In the genomic region with DNA sequence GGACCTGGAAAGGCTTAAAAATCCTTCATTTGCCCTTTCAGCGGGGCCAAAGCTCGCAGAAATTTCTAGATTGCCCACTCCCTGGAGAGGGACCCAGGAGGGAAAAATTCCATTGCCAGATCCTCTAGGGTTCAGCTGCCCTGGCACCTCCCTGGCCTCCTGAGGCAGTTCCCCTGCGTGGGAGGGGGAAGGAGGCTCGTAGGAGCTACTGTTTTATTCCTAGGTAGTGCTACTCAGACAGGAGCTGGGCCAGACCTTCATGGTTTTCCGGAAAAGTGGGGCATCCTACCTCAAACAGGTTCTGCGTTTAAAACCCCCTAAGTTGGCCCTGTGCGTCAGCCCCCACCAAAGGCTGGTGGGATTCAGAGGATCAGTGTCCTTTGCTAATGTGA, we compare ENCODE assay signal across 8 mouse cellular contexts. TPM values are rescaled to one million over a fixed set of nuclear protein-coding genes. Genes with fewer than 3 reads are reported as not detected.
A peak's percentile ranks its signal among the peaks of the same experiment; 100 is the strongest.
DNase-seq lines count a peak whose midpoint lies in the region; ATAC-seq and TF ChIP-seq lines count a peak whose summit lies in the region.

No protein-coding gene starts in this region.

- ATAC-seq in heart, embryonic 11.5 days (replicated peaks; ENCODE audit: insufficient number of reproducible peaks, low FRiP score, low TSS enrichment), result no peak
- no peak for ATAC-seq in embryonic facial prominence, embryonic 12.5 days (ENCODE audit: insufficient number of reproducible peaks, insufficient read depth, low FRiP score, low TSS enrichment)
- ATAC-seq in limb, embryonic 14.5 days (ENCODE audit: low FRiP score, low read depth), result no peak

- H3K4me3 ChIP-seq in heart, embryonic 11.5 days (ENCODE audit: low read depth, low read length), result peak overlapping the region; percentile 44
- H3K4me3 ChIP-seq in ES-E14 (ENCODE audit: insufficient read depth in 1 of 2, low read depth in 1 of 2, low read length in 2 of 2, poor library complexity in 1 of 2, severe bottlenecking in 1 of 2), result peak overlapping the region; percentile 72 to 74
- peak overlapping the region; percentile 39 for H3K4me3 ChIP-seq in embryonic facial prominence, embryonic 12.5 days
- H3K4me3 ChIP-seq in limb, embryonic 14.5 days (replicated peaks; ENCODE audit: low read length), result peak overlapping the region; percentile 40

- H3K9ac ChIP-seq in heart, embryonic 11.5 days (ENCODE audit: low read depth, low read length), result no peak overlapping the region; the same call in 1 of the 2 replicates
- peak overlapping the region; percentile 23; the same call in 1 of the 2 replicates for H3K9ac ChIP-seq in ES-E14 (ENCODE audit: insufficient read depth, low read depth, low read length, poor library complexity, severe bottlenecking)
- no peak overlapping the region for H3K9ac ChIP-seq in embryonic facial prominence, embryonic 12.5 days
- H3K9ac ChIP-seq in limb, embryonic 14.5 days (ENCODE audit: low read depth, low read length, severe bottlenecking), result 0 out of 2 replicates have a peak overlapping the region, but pooled peaks have one; percentile 41

- in situ Hi-C loops in ES-E14 (cut with MboI; ENCODE audit: low sequenced_read_pairs in 2 of 2, unreplicated experiment in 2 of 2), result no loop called here

- peaks cover 93% of the 10 kb centered on the region for H3K27me3 ChIP-seq in heart, embryonic 11.5 days (ENCODE audit: control insufficient read depth, insufficient read depth, low read length)
- peaks cover 96% of the 10 kb centered on the region for H3K27me3 ChIP-seq in embryonic facial prominence, embryonic 12.5 days
- peaks cover 70% of the 10 kb centered on the region for H3K27me3 ChIP-seq in limb, embryonic 14.5 days (ENCODE audit: control insufficient read depth, insufficient read depth, low read length)

- no peak overlapping the region for H3K27ac ChIP-seq in heart, embryonic 11.5 days (ENCODE audit: low read depth, low read length)
- no peak overlapping the region for H3K27ac ChIP-seq in ES-E14 (ENCODE audit: insufficient read depth, low read depth, low read length, poor library complexity, severe bottlenecking)
- H3K27ac ChIP-seq in embryonic facial prominence, embryonic 12.5 days, result no peak overlapping the region
- no peak overlapping the region for H3K27ac ChIP-seq in limb, embryonic 14.5 days (replicated peaks; ENCODE audit: low read depth, low read length)

- TF ChIP-seq POLR2A in limb, embryonic 14.5 days (IDR thresholded peaks at IDR 0.05; ENCODE audit: borderline replicate concordance, extremely low read depth, insufficient read depth, insufficient read length), result no peak

- peaks cover 7% of the 10 kb centered on the region for H3K4me1 ChIP-seq in heart, embryonic 11.5 days (ENCODE audit: control insufficient read depth, insufficient read depth, low read length)
- peaks cover 0 to 2% of the 10 kb centered on the region in 2 experiments; a peak in 1 of 4 replicates for H3K4me1 ChIP-seq in ES-E14 (ENCODE audit: control insufficient read depth in 2 of 2, insufficient read depth in 2 of 2, low read length in 2 of 2, poor library complexity in 1 of 2)
- H3K4me1 ChIP-seq in embryonic facial prominence, embryonic 12.5 days, result peaks cover 7% of the 10 kb centered on the region
- H3K4me1 ChIP-seq in limb, embryonic 14.5 days (ENCODE audit: control insufficient read depth, insufficient read depth, low read length), result peaks cover 3% of the 10 kb centered on the region; the same call in 1 of the 2 replicates

- intact Hi-C loops in heart, postnatal 36 days (cut with DNase I), result no loop called here

- H3K4me2 ChIP-seq in heart, embryonic 11.5 days, result peak overlapping the region; percentile 69
- peak overlapping the region; percentile 81 for H3K4me2 ChIP-seq in embryonic facial prominence, embryonic 12.5 days (replicated peaks)
- peak overlapping the region; percentile 67 for H3K4me2 ChIP-seq in limb, embryonic 14.5 days (replicated peaks; ENCODE audit: low read depth, low read length, severe bottlenecking)

- H3K36me3 ChIP-seq in heart, embryonic 11.5 days (ENCODE audit: control insufficient read depth, insufficient read depth, low read length), result no peaks in the 10 kb centered on the region
- H3K36me3 ChIP-seq in ES-E14 (ENCODE audit: control insufficient read depth, insufficient read depth, low read length, poor library complexity, severe bottlenecking), result no peaks in the 10 kb centered on the region
- H3K36me3 ChIP-seq in embryonic facial prominence, embryonic 12.5 days, result no peaks in the 10 kb centered on the region
- H3K36me3 ChIP-seq in limb, embryonic 14.5 days (ENCODE audit: control insufficient read depth, insufficient read depth, low read length), result no peaks in the 10 kb centered on the region

- WGBS in heart, embryonic 11.5 days (ENCODE audit: insufficient replicate concordance), result 2% methylated on average over 7 of the region's 7 CpGs
- under 1% methylated on average over 7 of the region's 7 CpGs for WGBS in embryonic facial prominence, embryonic 12.5 days
- WGBS in limb, embryonic 14.5 days, result 2% methylated on average over 7 of the region's 7 CpGs

- H3K9me3 ChIP-seq in heart, embryonic 11.5 days (replicated peaks; ENCODE audit: control insufficient read depth, low read length), result no peaks in the 10 kb centered on the region; the same call in 1 of the 2 replicates
- no peaks in the 10 kb centered on the region for H3K9me3 ChIP-seq in ES-E14 (ENCODE audit: control insufficient read depth, insufficient read depth, low read depth, low read length)
- no peaks in the 10 kb centered on the region; the same call in 1 of the 2 replicates for H3K9me3 ChIP-seq in embryonic facial prominence, embryonic 12.5 days
- H3K9me3 ChIP-seq in limb, embryonic 14.5 days (ENCODE audit: control insufficient read depth, low read length), result no peaks in the 10 kb centered on the region

- DNase-seq in heart, postnatal 36 days, result no peak
- no peak for DNase-seq in ES-E14 (ENCODE audit: low read depth, low spot score)
- DNase-seq in limb, embryonic 14.5 days (ENCODE audit: low spot score), result no peak
- DNase-seq in thymus, postnatal 0 days (ENCODE audit: low spot score), result no peak
- no peak for DNase-seq in natural killer cell, adult 2 months (ENCODE audit: low spot score in 2 of 2)
- DNase-seq in thymus, adult 18-20 months, result no peak

TF ChIP-seq in ES-E14, 5 proteins besides CTCF, POLR2A, EP300 and RAD21:
- TF ChIP-seq HCFC1 (IDR thresholded peaks at IDR 0.05; ENCODE audit: borderline replicate concordance, insufficient read depth, low read length) (no peak), ZC3H11A (IDR thresholded peaks at IDR 0.05; ENCODE audit: borderline replicate concordance, low read depth, low read length) (no peak), ZNF384 (IDR thresholded peaks at IDR 0.05; ENCODE audit: low read depth, low read length) (no peak)

RNA-seq across cellular contexts. Expression of gene Ppp2r2c, which starts 0.9 kb away (rescaled TPM):
- polyA plus RNA-seq in heart, embryonic 11.5 days (2014; fragmentation: Nextera tagmentation; extraction: Ambion mirVana), result 0.19 and 0.72 TPM in 2 replicates
- under 1 TPM; 0.08 to 0.28 TPM for total RNA-seq in heart, postnatal 36 days (2021)
- 7.3 and 8.1 TPM in 2 replicates for total RNA-seq in ES-E14 (2012; rRNA removed)
- polyA plus RNA-seq in embryonic facial prominence, embryonic 12.5 days (2016; fragmentation: Nextera tagmentation; extraction: Ambion mirVana), result 1.1 and 1.8 TPM in 2 replicates
- polyA plus RNA-seq in limb, embryonic 14.5 days (2012; rRNA removed), result 0.54 and 0.63 TPM in 2 replicates
- polyA plus RNA-seq in limb, embryonic 14.5 days (2014; fragmentation: Nextera tagmentation; extraction: Ambion mirVana), result 0.11 and 0.26 TPM in 2 replicates
- 0.04 TPM in 1 of 2 replicates, not detected in the other for polyA plus RNA-seq in thymus, postnatal 0 days (2015; fragmentation: Nextera tagmentation; extraction: Ambion mirVana)

RNA-seq across cellular contexts. Expression of gene Man2b2, which starts 38.7 kb away (rescaled TPM):
- 12.9 and 17.0 TPM in 2 replicates for polyA plus RNA-seq in heart, embryonic 11.5 days (2014; fragmentation: Nextera tagmentation; extraction: Ambion mirVana)
- total RNA-seq in heart, postnatal 36 days (2021), result 10 to 100 TPM; 17.8 to 20.0 TPM
- 11.6 and 15.1 TPM in 2 replicates for total RNA-seq in ES-E14 (2012; rRNA removed)
- polyA plus RNA-seq in embryonic facial prominence, embryonic 12.5 days (2016; fragmentation: Nextera tagmentation; extraction: Ambion mirVana), result 10.3 and 11.7 TPM in 2 replicates
- 24.2 and 32.4 TPM in 2 replicates for polyA plus RNA-seq in limb, embryonic 14.5 days (2012; rRNA removed)
- polyA plus RNA-seq in limb, embryonic 14.5 days (2014; fragmentation: Nextera tagmentation; extraction: Ambion mirVana), result 16.5 and 17.5 TPM in 2 replicates
- 15.4 and 15.6 TPM in 2 replicates for polyA plus RNA-seq in thymus, postnatal 0 days (2015; fragmentation: Nextera tagmentation; extraction: Ambion mirVana)

Comparison
In these comparisons a context has a peak if more than half of its experiments do, and no peak if none do; other contexts are left out.
1. H3K9ac ChIP-seq: peak in ES-E14 (single experiment) and limb, embryonic 14.5 days (single experiment); none in heart, embryonic 11.5 days (single experiment) and embryonic facial prominence, embryonic 12.5 days (single experiment).
2. Peak in every context shown above with its lines, with median percentiles within 50 percentile points of each other: H3K4me2 ChIP-seq and H3K4me3 ChIP-seq.